Mouse (Mus musculus): ENCODE data around the gene Foxo3. TPM values are rescaled to one million over a fixed set of nuclear protein-coding genes. Genes with fewer than 3 reads are reported as not detected.
A peak's percentile ranks its signal among the peaks of the same experiment; 100 is the strongest.

Foxo3 gene
- total RNA-seq, 1 experiment from 2014 or later, result 56.1 TPM

GRCm38 (mm10) chr10:42225184-42225935 lies 51.2 kb downstream of the Foxo3 start:
- DNase-seq, result no peak

DNA sequence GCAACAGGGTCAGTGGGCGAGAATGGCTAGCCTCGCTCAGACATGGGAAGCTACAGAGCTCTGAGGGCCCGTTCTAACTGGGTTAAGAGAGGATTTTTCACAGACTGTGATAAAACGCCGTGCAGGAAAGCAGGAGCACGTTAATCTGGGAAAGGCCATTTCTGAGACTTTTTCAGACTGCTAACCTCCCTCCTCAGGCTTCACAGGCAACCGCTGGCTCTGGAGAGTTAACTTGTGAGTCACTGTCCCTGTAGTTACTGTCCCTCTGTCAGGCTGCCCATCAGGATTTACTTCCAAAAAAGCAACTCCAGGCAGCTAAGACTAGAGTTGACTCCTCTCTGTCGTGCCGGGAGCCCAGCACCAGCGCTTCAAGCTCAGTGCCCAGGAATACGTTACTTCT lies 54.6 kb downstream of the Foxo3 start:
- DNase-seq, result no peak

DNA sequence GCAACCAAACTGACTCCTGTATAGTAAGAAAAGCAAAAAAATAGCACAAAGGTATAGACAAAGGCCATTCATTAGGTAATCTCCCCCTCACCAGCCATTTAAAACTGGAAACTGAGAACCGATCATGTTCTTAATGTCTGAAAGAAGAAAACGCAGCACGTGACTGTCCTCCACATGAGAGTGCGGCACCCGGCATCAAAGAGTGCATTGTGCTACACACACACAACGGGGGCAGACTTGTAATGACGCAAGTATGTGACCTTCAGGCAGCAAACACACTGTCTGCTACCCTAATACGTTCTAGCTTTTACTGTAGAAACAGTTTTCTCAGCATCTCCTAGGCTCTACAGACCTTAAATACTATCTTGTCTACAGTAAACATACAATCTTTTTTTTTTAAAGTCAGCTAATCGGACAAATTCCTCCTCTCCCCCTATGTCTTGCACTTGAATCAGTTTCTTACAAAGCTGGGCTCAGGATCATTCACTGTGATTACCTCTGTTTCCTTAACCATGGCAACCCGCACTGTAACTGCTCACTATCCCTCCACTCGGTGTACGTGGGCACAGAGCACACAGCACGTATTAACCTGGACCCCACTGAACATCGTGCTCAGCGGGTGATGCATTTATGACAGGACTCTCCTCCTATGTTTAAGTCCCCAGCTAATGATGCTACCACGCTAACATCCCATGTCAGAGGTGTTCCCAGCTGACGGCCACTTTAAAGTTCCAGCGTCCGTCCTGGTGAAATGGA lies 55.2 kb downstream of the Foxo3 start:
- DNase-seq, result no peak

GRCm38 (mm10) chr10:42220418-42220952 lies 56.1 kb downstream of the Foxo3 start:
- DNase-seq, result no peak

- no peak for DNase-seq
Measured at GRCm38 (mm10) chr10:42211407-42211806, 65.1 kb downstream of the Foxo3 start.

GRCm38 (mm10) chr10:42210641-42211040 lies 65.9 kb downstream of the Foxo3 start:
- DNase-seq, result no peak

DNA sequence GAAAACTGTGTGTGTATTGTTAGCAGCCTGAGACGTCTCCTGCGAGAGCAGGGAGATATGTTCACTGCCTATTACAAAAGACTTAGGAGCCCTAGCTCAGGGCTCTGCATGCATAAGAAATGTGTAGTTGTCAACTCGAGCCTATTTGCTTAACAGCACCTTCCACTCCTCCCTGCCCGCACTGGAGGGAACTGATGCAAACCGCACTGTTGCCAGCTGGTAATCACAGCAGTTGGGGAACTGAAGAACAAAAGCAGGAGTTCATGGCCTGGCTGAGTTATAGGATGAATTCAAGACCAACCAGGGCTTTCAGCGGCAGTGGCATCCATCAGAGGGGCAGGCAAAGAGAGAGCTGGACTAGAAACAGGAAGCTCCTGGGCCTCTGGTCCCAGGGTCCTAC lies 66.7 kb downstream of the Foxo3 start:
- DNase-seq, result no peak

DNA sequence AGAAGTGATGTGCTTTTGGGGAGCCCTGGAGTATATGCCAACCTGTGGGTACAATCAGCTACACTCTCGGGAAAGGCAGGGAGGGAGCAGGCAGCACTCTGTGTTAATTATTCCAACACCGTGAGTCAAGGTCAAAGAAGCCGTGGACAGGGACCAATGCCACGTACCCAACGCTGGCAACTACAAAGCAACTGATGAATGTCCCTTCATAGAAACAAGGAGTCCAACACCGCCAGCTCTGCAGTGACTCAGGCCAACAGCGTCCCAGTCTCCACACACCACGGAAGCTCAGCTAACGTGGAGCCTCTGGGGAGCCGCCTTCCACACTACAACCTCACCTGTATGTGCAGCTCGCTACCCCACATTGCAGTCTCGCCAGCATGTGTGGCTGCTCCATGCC lies 68.9 kb downstream of the Foxo3 start:
- no peak for DNase-seq

GRCm38 (mm10) chr10:42204768-42205412 lies 71.7 kb downstream of the Foxo3 start:
- no peak for DNase-seq

GRCm38 (mm10) chr10:42203321-42204155 lies 73.0 kb downstream of the Foxo3 start:
- DNase-seq, result no peak

DNA sequence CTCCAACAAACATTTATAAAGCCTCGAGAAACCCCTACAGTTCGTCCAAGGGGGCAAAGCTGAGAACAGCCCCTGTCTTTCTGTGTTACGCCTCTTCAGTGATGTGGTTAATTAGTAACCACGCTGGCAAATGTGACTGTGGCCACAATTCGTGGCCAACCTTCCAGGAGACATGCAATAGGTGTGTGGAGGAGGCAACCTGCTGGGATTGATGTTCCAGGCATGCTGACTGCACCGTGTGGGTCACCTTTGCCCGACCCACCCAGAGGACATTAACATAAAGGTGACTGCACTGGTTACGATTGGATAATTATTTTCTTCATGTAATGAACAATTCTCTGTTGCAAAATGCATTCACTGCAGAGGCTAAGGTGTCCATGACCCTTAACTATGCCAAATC lies 74.0 kb downstream of the Foxo3 start:
- DNase-seq, result no peak

- DNase-seq, result no peak
Measured at GRCm38 (mm10) chr10:42199472-42199871, 77.1 kb downstream of the Foxo3 start.

DNA sequence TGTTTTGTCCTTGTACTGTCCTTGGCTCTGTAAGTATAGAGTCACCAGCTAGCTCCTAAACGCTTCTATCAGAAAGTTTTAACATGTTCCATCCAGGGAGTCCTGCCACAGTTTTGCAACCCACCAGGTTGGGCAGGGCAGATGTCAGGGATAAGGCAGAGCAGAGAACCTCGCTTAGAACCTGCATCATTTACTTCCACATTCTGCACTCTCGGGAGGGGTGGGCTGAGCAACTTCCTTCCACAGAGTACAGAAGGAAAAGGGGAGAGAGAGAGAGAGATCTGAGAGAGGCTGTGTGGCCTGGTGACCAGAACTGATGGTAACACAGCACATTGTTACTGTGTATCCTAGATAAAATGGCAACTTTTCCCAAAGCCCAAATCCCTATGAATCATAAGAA lies 77.9 kb downstream of the Foxo3 start:
- no peak for DNase-seq

- no peak for DNase-seq
Measured at GRCm38 (mm10) chr10:42194784-42195183, 81.8 kb downstream of the Foxo3 start.

- DNase-seq, result no peak
Measured at GRCm38 (mm10) chr10:42193981-42194380, 82.6 kb downstream of the Foxo3 start.

- DNase-seq, result no peak
Measured at GRCm38 (mm10) chr10:42192951-42193350, 83.6 kb downstream of the Foxo3 start.

- DNase-seq, result peak; percentile 56
Measured at GRCm38 (mm10) chr10:42189674-42190434, 86.7 kb downstream of the Foxo3 start.

- DNase-seq, result no peak
Measured at GRCm38 (mm10) chr10:42189037-42189436, 87.5 kb downstream of the Foxo3 start.

- DNase-seq, result no peak
Measured at GRCm38 (mm10) chr10:42188091-42188490, 88.5 kb downstream of the Foxo3 start.

GRCm38 (mm10) chr10:42186941-42187401 lies 89.6 kb downstream of the Foxo3 start:
- no peak for DNase-seq

DNA sequence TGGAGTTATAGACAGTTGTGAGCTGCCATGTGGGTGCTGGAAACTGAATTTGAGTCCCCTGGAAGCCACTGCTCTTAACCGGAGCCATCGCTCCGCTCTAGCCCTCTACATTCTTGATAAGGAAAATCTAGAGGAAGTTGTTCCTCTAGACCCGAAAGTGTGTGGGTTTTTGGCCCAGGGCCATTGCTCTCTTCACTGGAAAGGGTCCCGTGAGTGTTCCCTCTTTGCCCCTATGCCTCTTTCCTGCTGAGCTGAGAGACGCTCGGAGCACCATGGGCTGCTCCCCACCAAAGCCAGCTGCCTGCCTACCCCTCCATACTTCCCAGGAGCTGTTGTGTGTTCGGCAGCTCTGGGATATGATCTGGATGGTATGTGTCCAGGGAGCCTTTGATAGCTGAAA lies 96.2 kb downstream of the Foxo3 start:
- no peak for DNase-seq
